Mouse (Mus musculus): ENCODE measurements around the gene March1. TPM values are rescaled to one million over a fixed set of nuclear protein-coding genes. Genes with fewer than 3 reads are reported as not detected.

The March1 gene
- polyA plus RNA-seq, 1 experiment: 19.5 TPM

GRCm38 (mm10) chr8:66323045-66323807 is 705.5 kb downstream of the March1 start:
- TF ChIP-seq CTCF (IDR thresholded peaks at IDR 0.05; ENCODE audit: borderline replicate concordance, extremely low read depth, insufficient read depth, insufficient read length) (no peak), POLR2A (IDR thresholded peaks at IDR 0.05; ENCODE audit: borderline replicate concordance, extremely low read depth, insufficient read depth, insufficient read length, poor library complexity, severe bottlenecking) (no peak)
- no peak for DNase-seq (ENCODE audit: low read depth)

- no peak for DNase-seq (ENCODE audit: low read depth)
- no peak for TF ChIP-seq CTCF (IDR thresholded peaks at IDR 0.05; ENCODE audit: borderline replicate concordance, extremely low read depth, insufficient read depth, insufficient read length)
- no peak for TF ChIP-seq POLR2A (IDR thresholded peaks at IDR 0.05; ENCODE audit: borderline replicate concordance, extremely low read depth, insufficient read depth, insufficient read length, poor library complexity, severe bottlenecking)
These were observed 708.7 kb downstream of the March1 start for GRCm38 (mm10) chr8:66326396-66326795.

- DNase-seq (ENCODE audit: low read depth): no peak
- TF ChIP-seq POLR2A (IDR thresholded peaks at IDR 0.05; ENCODE audit: borderline replicate concordance, extremely low read depth, insufficient read depth, insufficient read length, poor library complexity, severe bottlenecking): no peak
- TF ChIP-seq CTCF (IDR thresholded peaks at IDR 0.05; ENCODE audit: borderline replicate concordance, extremely low read depth, insufficient read depth, insufficient read length): no peak
These were observed 714.5 kb downstream of the March1 start for GRCm38 (mm10) chr8:66332206-66332605.

- TF ChIP-seq CTCF (IDR thresholded peaks at IDR 0.05; ENCODE audit: borderline replicate concordance, extremely low read depth, insufficient read depth, insufficient read length): no peak
- no peak for TF ChIP-seq POLR2A (IDR thresholded peaks at IDR 0.05; ENCODE audit: borderline replicate concordance, extremely low read depth, insufficient read depth, insufficient read length, poor library complexity, severe bottlenecking)
- no peak for DNase-seq (ENCODE audit: low read depth)
These were observed 716.6 kb downstream of the March1 start for GRCm38 (mm10) chr8:66334265-66334664.

- TF ChIP-seq CTCF (IDR thresholded peaks at IDR 0.05; ENCODE audit: borderline replicate concordance, extremely low read depth, insufficient read depth, insufficient read length): no peak
- TF ChIP-seq POLR2A (IDR thresholded peaks at IDR 0.05; ENCODE audit: borderline replicate concordance, extremely low read depth, insufficient read depth, insufficient read length, poor library complexity, severe bottlenecking): no peak
- no peak for DNase-seq (ENCODE audit: low read depth)
These were observed 721.9 kb downstream of the March1 start for GRCm38 (mm10) chr8:66339551-66339950.

- no peak for DNase-seq (ENCODE audit: low read depth)
- TF ChIP-seq POLR2A (IDR thresholded peaks at IDR 0.05; ENCODE audit: borderline replicate concordance, extremely low read depth, insufficient read depth, insufficient read length, poor library complexity, severe bottlenecking) (no peak), CTCF (IDR thresholded peaks at IDR 0.05; ENCODE audit: borderline replicate concordance, extremely low read depth, insufficient read depth, insufficient read length) (no peak)
These were observed 725.2 kb downstream of the March1 start for GRCm38 (mm10) chr8:66342928-66343327.

- peak; percentile 69 for DNase-seq (ENCODE audit: low read depth)
- TF ChIP-seq CTCF (IDR thresholded peaks at IDR 0.05; ENCODE audit: borderline replicate concordance, extremely low read depth, insufficient read depth, insufficient read length) (no peak), POLR2A (IDR thresholded peaks at IDR 0.05; ENCODE audit: borderline replicate concordance, extremely low read depth, insufficient read depth, insufficient read length, poor library complexity, severe bottlenecking) (no peak)
These were observed 745.4 kb downstream of the March1 start for GRCm38 (mm10) chr8:66362882-66363801.

GRCm38 (mm10) chr8:66383694-66384373 is 766.1 kb downstream of the March1 start:
- no peak for DNase-seq (ENCODE audit: low read depth)

GRCm38 (mm10) chr8:66386008-66386407 is 768.3 kb downstream of the March1 start:
- TF ChIP-seq POLR2A (IDR thresholded peaks at IDR 0.05; ENCODE audit: borderline replicate concordance, extremely low read depth, insufficient read depth, insufficient read length, poor library complexity, severe bottlenecking) (no peak), CTCF (IDR thresholded peaks at IDR 0.05; ENCODE audit: borderline replicate concordance, extremely low read depth, insufficient read depth, insufficient read length) (no peak)
- DNase-seq (ENCODE audit: low read depth): no peak

More at GRCm38 (mm10) chr8:66383694-66384373, 766.1 kb downstream of the March1 start:
- TF ChIP-seq CTCF (IDR thresholded peaks at IDR 0.05; ENCODE audit: borderline replicate concordance, extremely low read depth, insufficient read depth, insufficient read length) (no peak), POLR2A (IDR thresholded peaks at IDR 0.05; ENCODE audit: borderline replicate concordance, extremely low read depth, insufficient read depth, insufficient read length, poor library complexity, severe bottlenecking) (no peak)

GRCm38 (mm10) chr8:66388693-66389092 is 771.0 kb downstream of the March1 start:
- TF ChIP-seq POLR2A (IDR thresholded peaks at IDR 0.05; ENCODE audit: borderline replicate concordance, extremely low read depth, insufficient read depth, insufficient read length, poor library complexity, severe bottlenecking) (no peak), CTCF (IDR thresholded peaks at IDR 0.05; ENCODE audit: borderline replicate concordance, extremely low read depth, insufficient read depth, insufficient read length) (no peak)

GRCm38 (mm10) chr8:66391554-66391953 is 773.9 kb downstream of the March1 start:
- TF ChIP-seq POLR2A (IDR thresholded peaks at IDR 0.05; ENCODE audit: borderline replicate concordance, extremely low read depth, insufficient read depth, insufficient read length, poor library complexity, severe bottlenecking) (no peak), CTCF (IDR thresholded peaks at IDR 0.05; ENCODE audit: borderline replicate concordance, extremely low read depth, insufficient read depth, insufficient read length) (no peak)
- DNase-seq (ENCODE audit: low read depth): no peak

More at GRCm38 (mm10) chr8:66388693-66389092, 771.0 kb downstream of the March1 start:
- no peak for DNase-seq (ENCODE audit: low read depth)
